Mouse (Mus musculus) thymus, postnatal 14 days (tissue): ENCODE results near the gene U2surp.

Source experiments
- DNase-seq: peaks from one replicate; pipeline ENCODE4 v3.0.0; 2021

U2surp gene

DNA sequence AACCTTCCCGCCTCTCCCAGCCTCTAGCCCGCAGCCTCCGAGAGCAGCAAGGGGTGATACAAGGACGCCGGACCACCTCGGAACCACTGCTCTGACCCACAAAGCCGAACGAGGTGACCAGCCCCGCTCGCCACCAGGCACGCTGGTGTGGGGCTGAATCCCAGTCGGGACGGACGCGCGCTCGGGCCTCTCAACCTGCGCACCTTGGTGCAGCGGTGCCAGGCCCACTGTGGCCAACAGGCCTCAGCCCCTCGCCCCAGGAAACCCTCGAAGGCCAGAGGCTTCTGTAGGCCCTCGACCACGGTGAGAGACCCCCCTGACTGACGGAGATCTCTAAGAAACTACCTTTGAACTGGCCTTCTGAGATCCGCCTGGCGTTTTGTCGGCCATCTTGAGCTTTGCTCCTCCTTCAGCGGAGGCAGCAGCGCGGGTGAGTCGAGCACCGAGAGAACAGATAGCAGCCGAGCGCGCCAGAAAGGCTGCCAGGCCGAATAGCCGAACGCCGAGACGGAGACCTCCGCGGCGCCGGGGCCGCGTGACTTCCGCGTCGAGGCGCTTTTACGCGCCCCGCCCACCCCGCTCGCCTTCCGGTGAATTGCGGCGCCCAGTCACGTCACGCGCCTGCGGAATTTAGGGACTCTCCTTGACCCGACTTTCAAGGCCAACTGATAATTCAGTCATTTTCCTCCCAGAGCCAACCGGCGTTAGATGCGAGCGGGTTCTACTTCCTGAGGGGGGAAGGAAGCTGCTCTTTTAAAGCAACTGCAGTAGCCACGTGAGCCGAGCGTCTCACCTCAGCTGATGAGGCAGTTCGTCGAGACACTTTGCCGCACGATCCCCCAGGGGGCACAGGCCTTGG lies at the start of gene U2surp:
TSS of gene U2surp (minus strand) at position 525 of the 859 bp plus-strand sequence.
- DNase-seq = peak; percentile 96

DNA sequence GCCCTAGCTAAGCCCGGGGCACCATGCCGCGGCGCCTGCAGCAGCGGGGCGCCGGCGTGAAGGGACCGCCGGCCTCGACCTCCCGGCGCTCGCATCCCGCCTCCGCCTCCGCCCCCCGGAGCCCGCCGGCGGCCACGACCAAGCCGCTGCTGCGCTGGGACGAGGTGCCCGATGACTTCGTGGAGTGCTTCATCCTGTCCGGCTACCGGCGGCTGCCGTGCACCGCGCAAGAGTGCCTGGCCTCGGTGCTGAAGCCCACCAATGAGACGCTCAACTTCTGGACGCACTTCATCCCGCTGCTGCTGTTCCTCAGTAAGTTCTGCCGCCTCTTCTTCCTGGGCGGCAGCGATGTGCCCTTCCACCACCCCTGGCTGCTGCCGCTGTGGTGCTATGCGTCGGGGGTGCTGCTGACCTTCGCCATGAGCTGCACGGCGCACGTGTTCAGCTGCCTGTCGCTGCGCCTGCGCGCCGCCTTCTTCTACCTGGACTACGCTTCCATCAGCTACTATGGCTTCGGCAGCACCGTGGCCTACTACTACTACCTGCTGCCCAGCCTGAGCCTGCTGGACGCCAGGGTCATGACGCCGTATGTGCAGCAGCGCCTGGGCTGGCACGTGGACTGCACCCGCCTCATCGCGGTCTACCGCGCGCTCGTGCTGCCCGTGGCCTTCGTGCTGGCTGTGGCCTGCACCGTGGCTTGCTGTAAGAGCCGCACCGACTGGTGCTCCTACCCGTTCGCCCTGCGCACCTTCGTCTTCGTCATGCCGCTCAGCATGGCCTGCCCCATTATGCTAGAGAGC lies 48.3 kb upstream of the U2surp start:
- peak; percentile 3 for DNase-seq

DNA sequence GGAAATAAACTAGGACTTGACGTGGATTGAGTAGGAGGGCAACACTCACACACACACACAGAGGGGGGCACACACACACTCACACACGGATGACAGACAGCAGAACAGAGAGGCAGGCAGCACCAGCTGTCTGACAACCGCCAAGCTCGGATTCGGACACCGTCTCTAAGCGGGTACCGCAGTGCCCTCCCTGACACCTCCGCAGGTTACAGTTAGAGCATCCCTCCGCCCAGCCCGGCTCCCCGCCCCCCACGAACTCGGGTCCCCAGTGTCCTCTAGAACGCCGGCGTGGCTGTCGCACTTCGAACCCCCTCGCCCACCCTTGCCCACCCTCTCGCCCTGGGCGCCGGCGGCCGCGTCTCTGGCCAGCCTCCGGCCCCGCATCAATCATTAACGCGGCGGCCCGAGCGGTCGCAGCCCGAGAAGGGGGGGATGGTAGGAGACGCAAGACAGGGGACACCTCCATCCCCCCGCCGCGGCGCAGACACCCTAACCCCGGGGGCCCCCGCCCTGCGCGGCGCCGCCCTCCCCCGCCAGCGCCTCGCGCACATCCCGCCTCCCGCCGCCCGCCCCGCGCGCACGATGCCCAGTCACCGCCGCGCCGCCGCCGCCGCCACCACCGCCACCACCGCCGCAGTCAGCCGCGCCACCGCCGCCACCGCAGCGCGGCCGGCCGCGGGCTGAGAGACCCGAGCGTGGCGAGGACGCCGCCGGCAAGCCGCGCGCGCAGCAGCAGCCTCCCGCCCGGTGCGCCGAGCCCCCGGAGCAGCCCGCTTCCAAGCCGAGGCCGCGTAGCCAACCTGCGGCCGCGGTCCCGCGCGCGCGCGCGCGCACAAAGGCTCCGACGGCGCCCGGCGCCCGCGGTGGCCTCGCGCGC lies 47.5 kb upstream of the U2surp start, which contains the start of gene Paqr9:
TSS of gene Paqr9 (plus strand) at position 599 of the 877 bp plus-strand sequence.
- peak; percentile 4 for DNase-seq

DNA sequence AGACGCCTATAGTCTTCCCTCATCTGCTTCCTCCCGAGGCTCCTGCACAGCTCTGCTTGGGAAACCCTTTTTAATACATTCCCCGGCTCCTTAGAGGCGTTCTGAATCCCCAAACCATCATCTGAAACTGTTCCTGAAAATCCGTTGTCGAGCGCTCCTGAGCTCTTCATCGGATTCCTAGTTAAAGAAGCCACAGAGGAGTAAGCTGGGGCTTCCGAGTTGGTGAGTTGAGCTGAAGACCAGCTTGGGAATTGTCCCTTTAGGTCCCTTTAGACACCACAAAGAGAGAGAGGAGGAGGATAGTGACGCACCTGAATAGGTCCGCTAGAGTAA lies 46.9 kb upstream of the U2surp start:
- DNase-seq = no peak

DNA sequence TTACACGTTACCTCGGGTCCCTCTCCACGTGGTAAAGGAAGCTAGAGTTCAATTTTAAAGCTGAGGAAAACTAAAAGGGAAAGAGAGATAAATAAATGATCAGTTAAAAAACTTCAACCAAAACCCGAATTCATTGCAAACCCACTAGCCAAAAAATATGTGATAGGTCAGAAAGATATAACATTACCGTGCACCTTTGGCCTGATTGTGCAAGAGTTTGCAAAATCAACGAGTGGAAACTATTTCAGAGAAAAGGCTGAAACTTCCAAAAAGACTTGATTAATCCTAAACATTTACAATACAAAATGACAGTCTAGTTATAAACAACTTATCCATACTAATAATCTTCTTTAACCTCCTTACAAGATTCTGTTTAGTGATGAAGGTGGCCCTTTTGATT lies 45.9 kb upstream of the U2surp start:
- no peak for DNase-seq

DNA sequence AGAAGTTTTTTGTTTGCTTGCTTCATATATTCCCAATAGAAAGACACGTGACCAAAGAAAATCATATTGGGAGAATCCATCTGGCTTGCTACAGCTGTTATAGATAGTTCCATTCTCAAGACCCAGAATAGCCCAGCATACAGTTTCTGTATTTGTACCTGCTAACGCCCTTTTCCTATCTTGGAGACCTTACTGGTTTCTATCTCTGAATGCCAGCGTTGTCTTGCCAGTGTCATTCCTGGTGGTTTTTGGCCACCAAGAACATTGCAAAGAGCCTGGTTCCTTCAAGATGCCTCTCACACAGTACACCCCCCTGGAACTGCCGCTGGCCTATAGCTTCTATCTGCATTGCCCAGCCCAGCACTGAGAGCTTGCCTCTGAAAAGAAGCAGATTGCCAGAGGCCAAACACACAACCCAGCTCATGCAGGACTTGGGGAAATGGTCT lies 44.3 kb upstream of the U2surp start:
- DNase-seq = no peak

DNA sequence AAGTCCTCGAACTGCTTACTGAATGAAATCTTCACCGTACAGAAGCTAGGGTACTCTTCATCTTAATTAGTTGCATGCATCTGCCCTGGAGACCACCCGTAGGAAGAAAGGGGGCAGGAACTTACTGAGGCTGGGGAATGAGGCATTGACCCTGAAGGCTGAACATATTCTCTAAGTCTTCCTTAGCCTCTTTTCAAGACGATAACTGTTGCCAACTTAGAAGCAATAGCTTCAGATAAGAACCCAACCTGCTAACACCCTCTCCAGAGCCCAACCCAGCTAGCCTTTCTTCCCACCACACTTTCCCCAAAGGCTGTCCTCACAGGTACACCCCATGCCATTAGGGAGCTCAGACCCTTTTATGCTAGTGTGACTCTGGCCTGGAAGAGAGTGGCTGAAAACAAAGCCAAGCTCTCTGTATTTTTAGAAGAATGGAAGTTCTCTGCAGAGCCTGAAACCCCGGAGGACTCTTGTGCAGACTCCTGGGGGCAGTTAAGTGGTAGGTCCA lies 43.5 kb upstream of the U2surp start:
- no peak for DNase-seq

- DNase-seq = no peak
Observed at GRCm38 (mm10) chr9:95554231-95555221, 42.7 kb upstream of the U2surp start.

DNA sequence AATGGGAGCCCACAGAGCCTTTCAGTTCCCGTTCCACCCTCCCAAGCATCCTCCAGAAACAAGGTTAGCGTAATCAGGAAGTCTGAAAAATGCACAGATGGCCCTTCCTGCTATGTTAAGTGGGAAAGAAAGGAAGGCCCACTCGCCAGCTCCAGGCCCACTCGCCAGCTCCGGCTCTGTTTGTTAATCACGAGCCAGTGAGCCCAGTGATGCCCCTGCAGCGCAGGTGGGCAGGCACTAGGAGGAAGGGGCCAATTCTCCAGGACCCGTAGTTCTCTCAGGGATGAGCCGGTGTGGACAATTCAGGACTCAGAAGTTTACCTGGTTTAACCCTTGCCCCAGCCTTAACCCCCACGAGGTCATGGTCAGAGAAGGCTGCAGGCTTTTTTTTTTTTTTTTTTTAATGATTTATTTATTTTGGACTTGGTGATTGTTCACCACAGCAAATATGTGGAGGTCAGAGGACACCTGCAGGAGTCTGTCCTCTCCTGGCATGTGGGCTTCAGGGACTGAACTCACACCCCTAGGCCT lies 40.4 kb upstream of the U2surp start:
- DNase-seq = no peak

GRCm38 (mm10) chr9:95550856-95551774 lies 39.3 kb upstream of the U2surp start:
- no peak for DNase-seq

GRCm38 (mm10) chr9:95549626-95550411 lies 38.0 kb upstream of the U2surp start:
- no peak for DNase-seq

- DNase-seq = no peak
Observed at GRCm38 (mm10) chr9:95546679-95547078, 34.9 kb upstream of the U2surp start.

GRCm38 (mm10) chr9:95544598-95544997 lies 32.8 kb upstream of the U2surp start:
- no peak for DNase-seq

DNA sequence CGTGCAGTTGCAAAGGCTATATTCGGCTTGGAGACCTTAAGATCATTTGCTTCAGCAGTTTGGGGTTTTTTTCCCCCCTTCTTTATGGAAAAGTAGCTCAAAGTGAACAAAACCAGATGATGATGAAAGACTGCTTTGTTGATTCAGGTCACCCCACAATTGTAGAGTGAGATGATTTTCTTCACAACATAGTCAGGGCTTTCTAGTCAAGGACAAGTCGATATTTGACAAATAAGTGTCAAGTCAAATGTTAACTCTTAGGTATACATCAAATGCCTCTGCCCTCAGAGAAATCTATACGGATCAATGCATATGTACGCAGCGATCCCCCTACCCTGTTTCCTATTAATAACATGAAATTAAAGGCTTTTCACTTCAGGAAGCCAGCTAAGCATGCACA lies 30.7 kb upstream of the U2surp start:
- no peak for DNase-seq

- no peak for DNase-seq
Observed at GRCm38 (mm10) chr9:95541650-95542432, 30.0 kb upstream of the U2surp start.

- DNase-seq = no peak
Observed at GRCm38 (mm10) chr9:95541208-95541607, 29.4 kb upstream of the U2surp start.

GRCm38 (mm10) chr9:95540487-95540886 lies 28.7 kb upstream of the U2surp start:
- DNase-seq = peak; percentile 54

GRCm38 (mm10) chr9:95539176-95539800 lies 27.5 kb upstream of the U2surp start:
- DNase-seq = no peak
